Comparison of ENCODE assay signal across 8 mouse cellular contexts in the genomic region with DNA sequence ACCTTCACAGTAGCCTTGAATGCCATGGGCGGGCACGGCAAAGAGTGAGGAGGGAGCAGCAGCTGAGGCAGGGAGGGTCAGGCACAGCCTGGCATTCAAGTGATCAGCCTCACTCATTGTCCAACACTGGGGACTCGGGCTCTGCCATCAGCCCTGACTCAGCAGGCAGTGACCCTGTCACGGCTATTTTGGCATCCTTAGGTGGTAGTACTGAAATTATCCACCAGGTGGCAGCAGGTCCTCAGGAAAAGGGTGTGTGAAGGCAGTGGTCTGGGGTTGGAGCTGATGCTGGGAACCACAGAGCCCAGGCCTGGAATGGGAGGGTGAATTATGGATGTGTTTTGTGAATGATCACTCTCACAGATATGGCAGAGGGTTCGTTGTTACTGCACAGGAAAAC. TPM values are rescaled to one million over a fixed set of nuclear protein-coding genes. Genes with fewer than 3 reads are reported as not detected.
DNase-seq lines count a peak whose midpoint lies in the region; ATAC-seq and TF ChIP-seq lines count a peak whose summit lies in the region.

No protein-coding gene starts in this region.

- ATAC-seq in cerebellum, adult (ENCODE audit: insufficient number of reproducible peaks, low FRiP score, low TSS enrichment): peak; percentile 33
- ATAC-seq in forebrain, embryonic 15.5 days (replicated peaks): peak; percentile 36; the same call in 1 of the 2 replicates
- ATAC-seq in lung, embryonic 15.5 days (ENCODE audit: borderline replicate concordance, extremely low read depth, low FRiP score, low TSS enrichment): peak; percentile 35; the same call in 1 of the 2 replicates

- DNase-seq in hindbrain, embryonic 10.5 days (ENCODE audit: low spot score): peak; percentile 94
- DNase-seq in layer of hippocampus, adult 9-10 months (ENCODE audit: low spot score): peak; percentile 91
- peak; percentile 77 for DNase-seq in ovary, postnatal 10 days (ENCODE audit: low spot score)
- DNase-seq in thymus, postnatal 0 days (ENCODE audit: low spot score): peak; percentile 80

- no peaks in the 10 kb centered on the region for H3K36me3 ChIP-seq in ES-Bruce4 (ENCODE audit: control insufficient read depth, insufficient read depth, low read length, poor library complexity, severe bottlenecking)
- H3K36me3 ChIP-seq in forebrain, embryonic 15.5 days: no peaks in the 10 kb centered on the region
- H3K36me3 ChIP-seq in hindbrain, embryonic 10.5 days: no peaks in the 10 kb centered on the region
- H3K36me3 ChIP-seq in lung, embryonic 15.5 days: no peaks in the 10 kb centered on the region

- H3K27me3 ChIP-seq in ES-Bruce4 (ENCODE audit: control insufficient read depth, insufficient read depth, low read length, poor library complexity, severe bottlenecking): no peaks in the 10 kb centered on the region
- H3K27me3 ChIP-seq in forebrain, embryonic 15.5 days: no peaks in the 10 kb centered on the region
- H3K27me3 ChIP-seq in hindbrain, embryonic 10.5 days (ENCODE audit: insufficient read depth, poor library complexity, severe bottlenecking): peaks cover 8% of the 10 kb centered on the region; the same call in 1 of the 2 replicates
- no peaks in the 10 kb centered on the region; the same call in 1 of the 2 replicates for H3K27me3 ChIP-seq in lung, embryonic 15.5 days

- no peak for TF ChIP-seq POLR2A in ES-Bruce4 (IDR thresholded peaks at IDR 0.05; ENCODE audit: insufficient read depth, low read length)

- no peak overlapping the region for H3K27ac ChIP-seq in ES-Bruce4 (ENCODE audit: insufficient read depth, low read length)
- no peak overlapping the region for H3K27ac ChIP-seq in forebrain, embryonic 15.5 days (replicated peaks)
- peak overlapping the region; percentile 86 for H3K27ac ChIP-seq in hindbrain, embryonic 10.5 days
- no peak overlapping the region for H3K27ac ChIP-seq in lung, embryonic 15.5 days

- no peak for TF ChIP-seq EP300 in ES-Bruce4 (IDR thresholded peaks at IDR 0.05; ENCODE audit: insufficient read depth, low read depth, low read length)

- peaks cover 4% of the 10 kb centered on the region for H3K4me1 ChIP-seq in ES-Bruce4 (ENCODE audit: control insufficient read depth, insufficient read depth, low read length)
- peaks cover 15% of the 10 kb centered on the region for H3K4me1 ChIP-seq in forebrain, embryonic 15.5 days
- peaks cover 56% of the 10 kb centered on the region for H3K4me1 ChIP-seq in hindbrain, embryonic 10.5 days (replicated peaks)
- peaks cover 3% of the 10 kb centered on the region for H3K4me1 ChIP-seq in lung, embryonic 15.5 days

- 8% methylated on average over 5 of the region's 5 CpGs for WGBS in forebrain, embryonic 15.5 days
- 3% methylated on average over 5 of the region's 5 CpGs for WGBS in hindbrain, embryonic 10.5 days
- 12% methylated on average over 5 of the region's 5 CpGs for WGBS in lung, embryonic 15.5 days

- H3K4me3 ChIP-seq in ES-Bruce4 (ENCODE audit: low read depth, low read length): no peak overlapping the region
- no peak overlapping the region for H3K4me3 ChIP-seq in forebrain, embryonic 15.5 days
- peak overlapping the region; percentile 18 for H3K4me3 ChIP-seq in hindbrain, embryonic 10.5 days
- H3K4me3 ChIP-seq in lung, embryonic 15.5 days: no peak overlapping the region

- H3K4me2 ChIP-seq in forebrain, embryonic 15.5 days (replicated peaks): no peak overlapping the region
- no peak overlapping the region for H3K4me2 ChIP-seq in lung, embryonic 15.5 days

- TF ChIP-seq CTCF in ES-Bruce4 (IDR thresholded peaks at IDR 0.05; ENCODE audit: low read depth, low read length): peak; percentile 89

- no peak overlapping the region for H3K9ac ChIP-seq in ES-Bruce4 (ENCODE audit: low read depth, poor library complexity, severe bottlenecking)
- H3K9ac ChIP-seq in forebrain, embryonic 15.5 days (replicated peaks): no peak overlapping the region
- H3K9ac ChIP-seq in lung, embryonic 15.5 days: no peak overlapping the region

- H3K9me3 ChIP-seq in ES-Bruce4 (replicated peaks; ENCODE audit: control insufficient read depth, insufficient read depth, low read length, poor library complexity, severe bottlenecking): no peaks in the 10 kb centered on the region
- H3K9me3 ChIP-seq in forebrain, embryonic 15.5 days: no peaks in the 10 kb centered on the region
- no peaks in the 10 kb centered on the region for H3K9me3 ChIP-seq in hindbrain, embryonic 10.5 days
- no peaks in the 10 kb centered on the region for H3K9me3 ChIP-seq in lung, embryonic 15.5 days

RNA-seq across cellular contexts. Expression of a gene that starts 4.3 kb away (rescaled TPM):
- polyA plus RNA-seq in ES-Bruce4 (2011; ENCODE audit: insufficient read depth, insufficient read length, low read depth, missing spikeins): 47.8 and 48.0 TPM in 2 replicates
- 78.5 and 85.1 TPM in 2 replicates for polyA plus RNA-seq in forebrain, embryonic 15.5 days (2015; fragmentation: Nextera tagmentation; extraction: Ambion mirVana)
- polyA plus RNA-seq in hindbrain, embryonic 10.5 days (2016; fragmentation: Nextera tagmentation; extraction: Ambion mirVana): 45.0 and 47.8 TPM in 2 replicates
- 35.1 and 42.8 TPM in 2 replicates for polyA plus RNA-seq in lung, embryonic 15.5 days (2015; fragmentation: Nextera tagmentation; extraction: Ambion mirVana)
- polyA plus RNA-seq in thymus, postnatal 0 days (2015; fragmentation: Nextera tagmentation; extraction: Ambion mirVana): 18.2 and 21.9 TPM in 2 replicates

RNA-seq across cellular contexts. Expression of a gene that starts 4.5 kb away (rescaled TPM):
- polyA plus RNA-seq in ES-Bruce4 (2011; ENCODE audit: insufficient read depth, insufficient read length, low read depth, missing spikeins): 1.0 TPM in 2 replicates
- 0.97 and 1.1 TPM in 2 replicates for polyA plus RNA-seq in forebrain, embryonic 15.5 days (2015; fragmentation: Nextera tagmentation; extraction: Ambion mirVana)
- 0.14 and 0.21 TPM in 2 replicates for polyA plus RNA-seq in hindbrain, embryonic 10.5 days (2016; fragmentation: Nextera tagmentation; extraction: Ambion mirVana)
- polyA plus RNA-seq in lung, embryonic 15.5 days (2015; fragmentation: Nextera tagmentation; extraction: Ambion mirVana): 0.31 and 0.46 TPM in 2 replicates
- polyA plus RNA-seq in thymus, postnatal 0 days (2015; fragmentation: Nextera tagmentation; extraction: Ambion mirVana): 0.07 and 0.35 TPM in 2 replicates

RNA-seq across cellular contexts. Expression of a gene that starts 29.9 kb away (rescaled TPM):
- not detected in 2 replicates for polyA plus RNA-seq in ES-Bruce4 (2011; ENCODE audit: insufficient read depth, insufficient read length, low read depth, missing spikeins)
- polyA plus RNA-seq in forebrain, embryonic 15.5 days (2015; fragmentation: Nextera tagmentation; extraction: Ambion mirVana): 0.36 and 0.81 TPM in 2 replicates
- 0.14 and 0.26 TPM in 2 replicates for polyA plus RNA-seq in hindbrain, embryonic 10.5 days (2016; fragmentation: Nextera tagmentation; extraction: Ambion mirVana)
- 0.21 and 0.24 TPM in 2 replicates for polyA plus RNA-seq in lung, embryonic 15.5 days (2015; fragmentation: Nextera tagmentation; extraction: Ambion mirVana)
- polyA plus RNA-seq in thymus, postnatal 0 days (2015; fragmentation: Nextera tagmentation; extraction: Ambion mirVana): not detected in 2 replicates

RNA-seq across cellular contexts. Expression of a gene that starts 59.6 kb away (rescaled TPM):
- polyA plus RNA-seq in ES-Bruce4 (2011; ENCODE audit: insufficient read depth, insufficient read length, low read depth, missing spikeins): 0.43 and 1.4 TPM in 2 replicates
- 1.7 and 1.9 TPM in 2 replicates for polyA plus RNA-seq in forebrain, embryonic 15.5 days (2015; fragmentation: Nextera tagmentation; extraction: Ambion mirVana)
- 9.2 and 28.1 TPM in 2 replicates for polyA plus RNA-seq in hindbrain, embryonic 10.5 days (2016; fragmentation: Nextera tagmentation; extraction: Ambion mirVana)
- polyA plus RNA-seq in lung, embryonic 15.5 days (2015; fragmentation: Nextera tagmentation; extraction: Ambion mirVana): 0.65 and 0.92 TPM in 2 replicates
- polyA plus RNA-seq in thymus, postnatal 0 days (2015; fragmentation: Nextera tagmentation; extraction: Ambion mirVana): 0.08 and 0.26 TPM in 2 replicates
